Mouse (Mus musculus) heart, postnatal 0 days (tissue): ENCODE results near the gene Josd1.

ENCODE experiments used
- CTCF ChIP-seq: IDR thresholded peaks from 2 replicates; pipeline ENCODE4 v1.5.1; 2016; ENCODE audit warnings: antibody characterized with exemption, control low read depth, low read depth
- EP300 ChIP-seq: IDR thresholded peaks from 2 replicates; pipeline ENCODE4 v1.6.1; 2016; ENCODE audit warnings: antibody characterized with exemption, low read depth

- TF ChIP-seq CTCF (no peak), EP300 (no peak)
Observed at GRCm38 (mm10) chr15:79697558-79698187, 10.0 kb upstream of the Josd1 start.
